Mouse (Mus musculus): ENCODE data around the gene Spef1.

Gene Spef1

DNA sequence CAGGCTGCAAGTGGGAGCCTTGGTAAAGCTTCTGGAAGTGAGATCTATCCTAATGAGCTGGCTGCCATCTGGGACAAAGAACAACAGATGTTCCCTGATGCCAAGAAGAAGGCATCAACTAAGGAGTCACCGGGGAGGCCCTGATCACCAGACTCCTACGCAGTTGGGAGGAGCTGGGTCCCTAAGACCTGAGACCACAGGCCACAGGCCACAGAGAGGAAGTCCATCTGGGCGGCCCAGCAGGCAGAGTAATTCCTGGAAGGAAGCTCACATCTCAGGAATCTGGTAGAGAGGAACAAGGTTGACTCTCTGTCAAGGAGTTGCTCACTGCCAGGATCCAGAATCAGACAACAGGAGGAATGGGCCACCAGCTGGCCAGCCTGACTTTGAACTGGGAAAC, 62.9 kb downstream of the Spef1 start:
- DNase-seq (ENCODE audit: low spot score): no peak

Data from c-Kit-positive CD71-positive TER-119-positive erythroid progenitor cells, embryonic 14.5 days (primary cell).